Mouse (Mus musculus): ENCODE results near the gene Olfr561. TPM values are rescaled to one million over a fixed set of nuclear protein-coding genes. Genes with fewer than 3 reads are reported as not detected.

Gene Olfr561
- total RNA-seq (2022): not detected

GRCm38 (mm10) chr7:102770921-102771320 is at the start of gene Olfr561:
Olfr561 (plus strand) TSS chr7:102771221.
- no peak for DNase-seq (ENCODE audit: low spot score in 2 of 2)

GRCm38 (mm10) chr7:102727391-102727790 is 43.6 kb upstream of the Olfr561 start, which contains the start of gene Olfr559:
Olfr559 (minus strand) TSS chr7:102727491.
- no peak for DNase-seq (ENCODE audit: low spot score in 2 of 2)

DNA sequence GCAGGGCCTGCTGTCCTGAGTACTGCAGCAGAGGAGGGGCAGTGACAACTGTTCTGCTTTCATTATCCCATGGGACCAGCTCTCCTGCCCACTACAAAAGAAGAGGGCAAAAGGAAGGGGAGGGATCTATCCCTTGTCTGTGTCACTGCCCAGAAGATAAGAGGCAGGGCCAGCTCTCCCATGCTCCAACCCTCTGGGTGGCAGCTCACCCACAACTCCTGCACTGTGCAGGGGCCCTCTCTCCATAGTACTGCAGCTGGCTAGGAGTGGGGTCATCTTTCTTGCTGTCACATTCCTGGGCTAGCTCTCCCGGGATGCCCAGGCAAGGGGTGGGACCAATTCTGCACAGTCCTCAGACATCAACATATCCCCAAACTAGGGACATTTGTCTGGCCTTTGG is 37.2 kb upstream of the Olfr561 start:
- DNase-seq (ENCODE audit: low spot score in 2 of 2): no peak

- no peak for DNase-seq (ENCODE audit: low spot score in 2 of 2)
Measured at GRCm38 (mm10) chr7:102737705-102738104, 33.3 kb upstream of the Olfr561 start.

GRCm38 (mm10) chr7:102752086-102752485 is 18.9 kb upstream of the Olfr561 start:
- DNase-seq (ENCODE audit: low spot score in 2 of 2): no peak

- no peak for DNase-seq (ENCODE audit: low spot score in 2 of 2)
Measured at GRCm38 (mm10) chr7:102759266-102759665, 11.8 kb upstream of the Olfr561 start, which contains the start of the genes Olfr560 and Olfr78. Olfr560 (minus strand) TSS chr7:102759366. Olfr78 (minus strand) TSS chr7:102759471.

- DNase-seq (ENCODE audit: low spot score in 2 of 2): no peak
Measured at GRCm38 (mm10) chr7:102803180-102803579, 32.2 kb downstream of the Olfr561 start, which contains the start of gene Olfr564. Olfr564 (plus strand) TSS chr7:102803480.

Other genes starting within 250 kb of the Olfr561 start
- not detected for gene Olfr547, start 236.5 kb upstream of the Olfr561 start, total RNA-seq (2022)
- not detected for gene Olfr548-ps1, start 230.3 kb upstream of the Olfr561 start, total RNA-seq (2022)
- not detected for gene Olfr549, start 221.4 kb upstream of the Olfr561 start, total RNA-seq (2022)
- gene Trim21, start 205.7 kb upstream of the Olfr561 start, total RNA-seq (2022): 1 to 10 TPM; 2.6 to 6.4 (median 4.6) TPM
- gene Olfr550, start 199.8 kb upstream of the Olfr561 start, total RNA-seq (2022): under 1 TPM in 3 of 4 experiments, not detected in 1; 0.23 to 0.37 (median 0.37) TPM
- gene Olfr551, start 179.3 kb upstream of the Olfr561 start, total RNA-seq (2022): not detected
- under 1 TPM in 2 of 4 experiments, not detected in 2; 0.09 to 0.11 TPM for gene Olfr552, start 173.5 kb upstream of the Olfr561 start, total RNA-seq (2022)
- gene Olfr553, start 153.0 kb upstream of the Olfr561 start, total RNA-seq (2022): not detected
- gene Olfr554, start 132.8 kb upstream of the Olfr561 start, total RNA-seq (2022): not detected
- not detected for gene Olfr555, start 112.4 kb upstream of the Olfr561 start, total RNA-seq (2022)
- not detected for gene Olfr556, start 106.3 kb upstream of the Olfr561 start, total RNA-seq (2022)
- gene Trim68, start 83.9 kb upstream of the Olfr561 start, total RNA-seq (2022): 1 to 10 TPM; 5.2 to 6.4 (median 5.6) TPM
- not detected for gene Olfr557, start 75.3 kb upstream of the Olfr561 start, total RNA-seq (2022)
- under 1 TPM in 3 of 4 experiments, not detected in 1; 0.11 to 0.34 (median 0.33) TPM for gene Olfr558, start 69.0 kb upstream of the Olfr561 start, total RNA-seq (2022)
- not detected for gene Olfr33, start 52.2 kb upstream of the Olfr561 start, total RNA-seq (2022)
- gene Olfr559, start 43.7 kb upstream of the Olfr561 start, total RNA-seq (2022): not detected
- under 1 TPM in 3 of 4 experiments, not detected in 1; 0.19 to 0.33 (median 0.30) TPM for gene Olfr560, start 11.9 kb upstream of the Olfr561 start, total RNA-seq (2022)
- gene Olfr78, start 11.8 kb upstream of the Olfr561 start, total RNA-seq (2022): under 1 TPM; 0.39 to 0.51 (median 0.48) TPM
- not detected for gene Olfr564, start 32.3 kb downstream of the Olfr561 start, total RNA-seq (2022)
- gene Olfr566, start 87.5 kb downstream of the Olfr561 start, total RNA-seq (2022): not detected
- gene Olfr568, start 105.9 kb downstream of the Olfr561 start, total RNA-seq (2022): not detected
- not detected for gene Olfr569, start 119.7 kb downstream of the Olfr561 start, total RNA-seq (2022)
- gene Olfr570, start 123.4 kb downstream of the Olfr561 start, total RNA-seq (2022): not detected
- not detected for gene Olfr571, start 146.3 kb downstream of the Olfr561 start, total RNA-seq (2022)
- not detected for gene Olfr572, start 153.2 kb downstream of the Olfr561 start, total RNA-seq (2022)
- gene Olfr573-ps1, start 171.4 kb downstream of the Olfr561 start, total RNA-seq (2022): not detected
- not detected for gene Olfr574, start 177.2 kb downstream of the Olfr561 start, total RNA-seq (2022)
- gene Olfr575, start 187.6 kb downstream of the Olfr561 start, total RNA-seq (2022): not detected
- gene Olfr576, start 191.4 kb downstream of the Olfr561 start, total RNA-seq (2022): not detected
- not detected for gene Olfr577, start 204.7 kb downstream of the Olfr561 start, total RNA-seq (2022)
- gene Olfr578, start 218.1 kb downstream of the Olfr561 start, total RNA-seq (2022): not detected